Mouse (Mus musculus) ES-Bruce4 (cell line): ENCODE data around the gene Prrx1. TPM values are rescaled to one million over a fixed set of nuclear protein-coding genes. Genes with fewer than 3 reads are reported as not detected.

Experiments
- H3K27ac ChIP-seq: 2 replicates; pipeline ENCODE4 v1.5.1; 2012; ENCODE audit warnings: low read length, inconsistent platforms; ENCODE audit not compliant: insufficient read depth
- H3K27me3 ChIP-seq: 2 replicates; pipeline ENCODE4 v1.6.1; 2012; ENCODE audit warnings: mild to moderate bottlenecking, low read length, inconsistent platforms; ENCODE audit not compliant: control insufficient read depth, poor library complexity, insufficient read depth, severe bottlenecking
- H3K36me3 ChIP-seq: 2 replicates; pipeline ENCODE4 v1.6.1; 2012; ENCODE audit warnings: inconsistent platforms, mild to moderate bottlenecking, low read length, moderate library complexity; ENCODE audit not compliant: control insufficient read depth, poor library complexity, insufficient read depth, severe bottlenecking
- H3K4me1 ChIP-seq: one replicate; pipeline ENCODE4 v1.8.1; 2011; ENCODE audit warnings: low read length; ENCODE audit not compliant: control insufficient read depth, insufficient read depth
- H3K4me3 ChIP-seq: 2 replicates; pipeline ENCODE4 v1.5.1; 2011; ENCODE audit warnings: low read depth, mild to moderate bottlenecking, low read length
- H3K9ac ChIP-seq: 2 replicates; pipeline ENCODE4 v1.6.1; 2012; ENCODE audit warnings: low read depth, mild to moderate bottlenecking, inconsistent platforms; ENCODE audit not compliant: poor library complexity, severe bottlenecking
- H3K9me3 ChIP-seq: replicated peaks from 2 replicates; pipeline ENCODE4 v1.6.1; 2012; ENCODE audit warnings: mild to moderate bottlenecking, low read length, inconsistent platforms; ENCODE audit not compliant: control insufficient read depth, poor library complexity, insufficient read depth, severe bottlenecking
- CTCF ChIP-seq: IDR thresholded peaks from one replicate; pipeline ENCODE4 v1.8.1; 2011; ENCODE audit warnings: low read depth, low read length
- EP300 ChIP-seq: IDR thresholded peaks from 2 replicates; pipeline ENCODE4 v1.6.1; 2011; ENCODE audit warnings: low read depth, low read length; ENCODE audit not compliant: insufficient read depth
- POLR2A ChIP-seq: IDR thresholded peaks from one replicate; pipeline ENCODE4 v1.8.1; 2011; ENCODE audit warnings: low read length; ENCODE audit not compliant: insufficient read depth
- polyA plus RNA-seq: library from polyadenylated mRNA; stranded (reverse); fragments of >200 nt; gene quantifications from 2 replicates; pipeline ENCODE4 v1.2.4, GENCODE M21; 2011; ENCODE audit warnings: low read depth; ENCODE audit not compliant: missing spikeins, insufficient read depth, insufficient read length

The Prrx1 gene
- polyA plus RNA-seq, 1 experiment, result 3.2 TPM

- no peaks in the 10 kb centered on the region for H3K36me3 ChIP-seq
- H3K4me3 ChIP-seq, result no peak overlapping the region
Measured at GRCm38 (mm10) chr1:163291925-163292324, 21.6 kb downstream of the Prrx1 start.

GRCm38 (mm10) chr1:163289131-163289530 lies 24.4 kb downstream of the Prrx1 start:
- Histone ChIP-seq H3K9me3 (no peaks in the 10 kb centered on the region), H3K27ac (no peak overlapping the region), H3K4me3 (no peak overlapping the region), H3K9ac (no peak overlapping the region), H3K27me3 (no peaks in the 10 kb centered on the region), H3K36me3 (no peaks in the 10 kb centered on the region), H3K4me1 (no peaks in the 10 kb centered on the region)
- TF ChIP-seq POLR2A (no peak), CTCF (no peak), EP300 (no peak)

More at GRCm38 (mm10) chr1:163291925-163292324, 21.6 kb downstream of the Prrx1 start:
- H3K27me3 ChIP-seq, result no peaks in the 10 kb centered on the region
- H3K9me3 ChIP-seq, result no peaks in the 10 kb centered on the region
- H3K4me1 ChIP-seq, result no peaks in the 10 kb centered on the region
- H3K27ac ChIP-seq, result no peak overlapping the region
- TF ChIP-seq CTCF (no peak), POLR2A (no peak), EP300 (no peak)
- no peak overlapping the region for H3K9ac ChIP-seq

GRCm38 (mm10) chr1:163285539-163285938 lies 28.0 kb downstream of the Prrx1 start:
- no peaks in the 10 kb centered on the region for H3K9me3 ChIP-seq
- H3K27me3 ChIP-seq, result no peaks in the 10 kb centered on the region
- no peaks in the 10 kb centered on the region for H3K36me3 ChIP-seq
- H3K9ac ChIP-seq, result no peak overlapping the region
- no peak overlapping the region for H3K4me3 ChIP-seq
- H3K4me1 ChIP-seq, result no peaks in the 10 kb centered on the region
- H3K27ac ChIP-seq, result no peak overlapping the region
- no peak for TF ChIP-seq CTCF
- TF ChIP-seq EP300, result no peak
- TF ChIP-seq POLR2A, result no peak

- Histone ChIP-seq H3K27me3 (no peaks in the 10 kb centered on the region), H3K4me1 (no peaks in the 10 kb centered on the region), H3K4me3 (no peak overlapping the region), H3K9ac (no peak overlapping the region), H3K9me3 (no peaks in the 10 kb centered on the region), H3K27ac (no peak overlapping the region), H3K36me3 (no peaks in the 10 kb centered on the region)
- TF ChIP-seq POLR2A, result no peak
- TF ChIP-seq CTCF, result no peak
- no peak for TF ChIP-seq EP300
Measured at GRCm38 (mm10) chr1:163285136-163285535, 28.4 kb downstream of the Prrx1 start.

- TF ChIP-seq CTCF (no peak), EP300 (no peak), POLR2A (no peak)
- no peak overlapping the region for H3K27ac ChIP-seq
- H3K9ac ChIP-seq, result no peak overlapping the region
- H3K27me3 ChIP-seq, result no peaks in the 10 kb centered on the region
- no peak overlapping the region for H3K4me3 ChIP-seq
- H3K9me3 ChIP-seq, result no peaks in the 10 kb centered on the region
- H3K4me1 ChIP-seq, result no peaks in the 10 kb centered on the region
- H3K36me3 ChIP-seq, result no peaks in the 10 kb centered on the region
Measured at GRCm38 (mm10) chr1:163283980-163284635, 29.4 kb downstream of the Prrx1 start.

- no peak for TF ChIP-seq POLR2A
- no peak for TF ChIP-seq EP300
- no peak for TF ChIP-seq CTCF
- H3K9ac ChIP-seq, result no peak overlapping the region
- H3K9me3 ChIP-seq, result no peaks in the 10 kb centered on the region
- no peaks in the 10 kb centered on the region for H3K36me3 ChIP-seq
- H3K27ac ChIP-seq, result no peak overlapping the region
- no peaks in the 10 kb centered on the region for H3K4me1 ChIP-seq
- no peaks in the 10 kb centered on the region for H3K27me3 ChIP-seq
- H3K4me3 ChIP-seq, result no peak overlapping the region
Measured at GRCm38 (mm10) chr1:163281450-163282198, 31.9 kb downstream of the Prrx1 start.
